Mouse (Mus musculus) right cerebral cortex, postnatal 10 days (tissue): ENCODE data around the gene Slc4a4.
A peak's percentile ranks its signal among the peaks of the same experiment; 100 is the strongest.
"Not testable (repeated sequence)": the region's sequence is repeated elsewhere in the genome, so short reads cannot be mapped to it uniquely, and the experiment has no call there.

Source experiments
- DNase-seq, 2 experiments: peaks; one replicate each; pipeline ENCODE4 v3.0.0; 2021; ENCODE audit warnings: low spot score in 2 of 2

The Slc4a4 gene

DNA sequence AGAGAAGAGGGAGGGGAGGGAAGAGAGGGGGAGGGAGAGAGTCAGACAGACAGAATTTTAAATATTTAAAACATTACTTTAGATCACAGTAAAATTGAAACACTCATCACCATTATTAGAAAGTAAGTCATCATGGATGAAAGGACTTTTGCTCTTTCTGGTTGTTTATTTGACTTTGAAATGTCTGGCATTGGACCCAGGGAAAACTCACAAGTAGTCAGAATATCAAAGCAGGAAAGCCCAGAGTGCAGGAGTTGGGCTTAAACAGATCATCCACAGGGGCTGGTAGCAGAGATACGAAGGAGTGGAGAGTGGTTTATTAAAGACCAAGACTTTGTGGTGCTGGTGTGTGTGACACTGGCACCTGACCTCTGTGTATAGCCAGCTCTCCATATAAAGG lies 191.1 kb downstream of the Slc4a4 start:
- DNase-seq: no peak

DNA sequence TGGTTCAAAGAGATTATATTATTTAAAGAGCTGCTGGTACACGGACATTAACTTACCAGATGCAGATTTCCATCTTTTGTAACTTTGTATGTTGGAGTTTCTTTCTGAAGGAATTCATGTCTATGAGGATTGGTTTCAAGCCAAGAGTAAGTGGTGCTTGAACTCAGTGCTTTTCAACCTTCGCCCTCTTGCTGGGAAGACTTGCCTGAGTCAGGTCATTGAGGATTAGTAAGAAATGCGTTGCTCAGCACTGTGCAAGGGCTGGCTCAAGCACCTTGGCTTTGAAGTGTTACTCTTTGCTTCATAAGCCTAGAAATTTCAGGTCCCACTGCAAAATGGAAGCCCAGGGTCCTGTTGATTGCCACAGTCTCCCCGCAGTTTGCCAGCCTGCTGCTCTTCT lies 196.9 kb downstream of the Slc4a4 start:
- DNase-seq: no peak

DNA sequence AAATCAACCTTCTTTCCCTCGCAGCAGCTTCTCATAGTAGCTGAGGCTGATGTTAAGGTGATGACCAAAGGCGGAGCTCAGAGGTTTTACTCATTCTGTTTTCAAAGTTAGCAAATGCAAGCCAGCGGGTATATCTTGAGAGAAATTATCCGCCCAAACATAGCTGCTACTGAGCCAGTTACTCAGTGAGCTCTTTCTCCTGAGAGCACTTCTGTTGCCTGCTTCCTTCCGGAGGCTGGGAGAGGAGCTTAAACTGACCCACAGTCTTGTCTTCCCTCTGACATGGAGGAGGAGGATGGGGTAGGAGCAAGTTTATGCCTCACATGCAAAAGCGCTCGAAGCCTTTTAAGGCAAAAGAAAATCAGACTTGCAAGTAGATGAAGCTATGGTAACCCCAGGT lies 201.3 kb downstream of the Slc4a4 start:
- DNase-seq: peak in 1 of 2 experiments; percentile 30

DNA sequence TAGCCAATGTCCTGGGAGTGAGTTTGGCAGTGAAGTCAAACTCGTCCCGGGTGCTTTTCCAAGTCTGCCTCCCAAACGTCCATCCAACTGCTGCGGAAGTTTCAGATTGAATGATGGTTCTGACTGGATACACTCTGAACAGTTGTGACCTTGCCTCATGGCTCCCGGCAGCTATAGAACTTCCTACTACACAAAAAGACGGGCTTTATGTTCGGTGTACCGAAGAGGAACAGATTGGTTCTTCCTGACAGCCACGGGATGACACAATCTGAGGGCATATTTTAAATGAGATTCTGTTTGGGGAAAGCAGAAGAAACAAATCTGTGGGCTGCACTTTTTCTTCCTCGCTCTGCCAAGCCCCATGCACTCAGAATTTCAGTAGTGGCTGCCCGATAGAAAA lies 201.8 kb downstream of the Slc4a4 start:
- peak; percentile 44 to 47 for DNase-seq

- DNase-seq: no peak
Measured at GRCm38 (mm10) chr5:89090131-89090530, 203.5 kb downstream of the Slc4a4 start.

DNA sequence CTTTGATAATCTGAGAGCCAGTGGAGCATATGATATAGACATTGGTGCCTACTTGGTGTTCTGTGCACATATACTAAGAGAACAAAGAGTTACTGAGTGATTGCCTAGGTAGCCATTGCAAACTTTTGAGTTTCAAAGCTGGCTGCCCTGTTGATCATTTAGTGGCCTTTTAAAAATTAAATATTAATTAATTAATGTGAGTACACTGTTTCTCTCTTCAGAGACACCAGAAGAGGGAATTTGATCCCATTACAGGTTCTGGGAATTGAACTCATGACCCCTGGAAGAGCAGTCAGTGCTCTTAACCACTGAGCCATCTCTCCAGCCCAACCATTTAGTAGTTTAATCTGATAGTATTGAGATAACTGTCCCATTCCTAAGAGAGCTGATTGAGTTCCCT lies 209.8 kb downstream of the Slc4a4 start:
- DNase-seq: peak in 1 of 2 experiments; percentile 5

- no peak for DNase-seq
Measured at GRCm38 (mm10) chr5:89097291-89097690, 210.7 kb downstream of the Slc4a4 start.

- peak in 1 of 2 experiments; percentile 6 for DNase-seq
Measured at GRCm38 (mm10) chr5:89098121-89098520, 211.5 kb downstream of the Slc4a4 start.

- DNase-seq: peak in 1 of 2 experiments; percentile 3
Measured at GRCm38 (mm10) chr5:89099886-89100285, 213.3 kb downstream of the Slc4a4 start.

DNA sequence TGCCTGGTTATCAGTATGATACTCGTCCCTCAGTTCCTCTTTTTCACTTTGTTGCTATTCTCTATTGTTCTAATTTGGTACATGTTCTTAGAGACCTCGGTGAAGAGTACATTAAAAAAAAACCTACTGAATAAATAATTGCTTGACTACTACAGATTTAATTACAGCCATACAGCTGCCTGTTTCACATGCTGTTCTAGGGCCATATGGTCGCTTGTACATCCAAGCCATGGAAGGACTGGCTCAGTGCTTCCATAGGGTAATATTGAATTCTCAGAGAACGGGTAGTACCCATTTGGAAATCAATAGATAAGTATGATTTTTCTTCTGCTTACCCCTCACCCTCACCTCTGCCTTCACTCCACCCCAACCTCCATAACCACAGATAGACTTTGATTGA lies 215.9 kb downstream of the Slc4a4 start:
- DNase-seq: no peak

GRCm38 (mm10) chr5:89105346-89105745 lies 218.7 kb downstream of the Slc4a4 start:
- no peak for DNase-seq

- DNase-seq: no peak
Measured at GRCm38 (mm10) chr5:89106217-89106616, 219.6 kb downstream of the Slc4a4 start.

- no peak for DNase-seq
Measured at GRCm38 (mm10) chr5:89108809-89109208, 222.2 kb downstream of the Slc4a4 start.

DNA sequence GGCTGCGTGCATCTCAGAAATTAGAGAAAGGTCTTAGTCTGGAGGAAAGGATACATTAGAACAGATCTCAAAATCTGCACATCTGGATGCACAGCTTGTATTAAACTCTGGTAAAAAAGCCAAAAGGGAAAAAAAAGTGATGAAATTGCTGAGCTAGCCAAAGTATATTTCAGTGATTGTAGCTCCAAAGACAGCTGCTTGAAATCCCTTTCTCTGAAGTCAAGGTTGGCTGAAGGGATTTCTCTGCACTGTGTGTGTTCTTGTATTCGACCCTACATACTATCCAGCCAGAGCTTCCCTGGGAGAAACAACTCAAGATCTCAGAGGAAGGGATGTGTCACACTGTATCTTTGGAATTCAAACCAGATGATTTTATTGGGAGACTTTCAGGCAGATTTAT lies 223.2 kb downstream of the Slc4a4 start:
- DNase-seq: no peak

DNA sequence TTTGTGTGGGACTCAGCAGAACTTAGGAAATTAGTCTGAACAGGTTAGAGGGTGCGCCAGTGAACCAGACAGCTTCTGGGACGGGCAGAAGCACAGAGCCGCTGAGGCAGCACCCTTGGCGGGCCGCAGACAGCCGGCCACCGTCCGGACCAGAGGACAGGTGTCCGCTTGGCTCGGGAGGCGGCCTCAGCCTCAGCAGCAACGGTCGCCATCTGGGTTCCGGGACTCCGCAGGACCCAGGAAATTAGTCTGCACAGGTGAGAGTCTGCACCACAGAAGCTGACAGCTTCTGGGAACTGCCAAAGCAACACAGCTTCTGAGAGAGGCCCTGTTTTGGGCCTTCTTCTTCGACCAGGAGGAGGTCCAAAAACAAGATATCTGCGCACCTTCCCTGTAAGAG lies 225.4 kb downstream of the Slc4a4 start:
- not testable (repeated sequence) for DNase-seq

GRCm38 (mm10) chr5:89120881-89121280 lies 234.3 kb downstream of the Slc4a4 start:
- no peak for DNase-seq

- DNase-seq: no peak
Measured at GRCm38 (mm10) chr5:89123270-89123903, 236.8 kb downstream of the Slc4a4 start.

DNA sequence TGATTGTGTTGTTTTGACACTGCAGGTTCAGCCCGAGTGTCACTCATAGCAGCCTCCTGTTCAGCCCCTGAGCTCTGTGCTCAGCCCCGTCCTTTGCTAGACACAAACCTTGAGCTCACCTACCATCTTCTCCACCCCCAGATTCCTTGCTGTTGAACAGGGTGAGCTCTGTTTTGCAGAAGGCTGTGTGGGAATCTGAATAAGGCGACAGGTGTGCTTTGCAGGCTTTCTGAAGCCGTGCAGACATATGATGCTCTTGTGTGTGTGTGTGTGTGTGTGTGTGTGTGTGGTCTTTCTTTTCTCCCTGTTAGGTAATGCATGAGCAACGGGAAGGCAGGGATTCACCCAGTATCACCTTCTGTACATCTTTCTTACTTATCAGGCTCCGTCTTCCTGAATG lies 241.6 kb downstream of the Slc4a4 start:
- no peak for DNase-seq

- DNase-seq: peak; percentile 63 to 77
Measured at GRCm38 (mm10) chr5:89135776-89136175, 249.2 kb downstream of the Slc4a4 start.

DNA sequence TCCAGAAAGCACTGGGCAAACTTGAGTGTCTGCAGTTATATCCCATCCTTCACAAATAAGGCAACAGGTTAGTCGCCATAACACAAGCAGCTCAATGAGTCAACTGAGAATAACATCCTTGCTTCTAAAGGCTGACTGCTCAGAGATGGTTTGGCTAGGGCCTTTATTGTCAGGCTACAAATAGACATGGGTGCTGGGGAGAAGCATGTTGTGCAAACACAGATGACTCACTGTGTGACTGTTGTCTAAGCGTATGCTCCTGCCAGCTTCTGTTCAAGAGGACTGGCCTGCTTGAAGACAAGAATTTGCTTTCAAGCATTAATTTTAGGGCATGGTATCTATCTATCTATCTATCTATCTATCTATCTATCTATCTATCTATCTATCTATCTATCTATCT lies 253.5 kb downstream of the Slc4a4 start:
- DNase-seq: no peak

DNA sequence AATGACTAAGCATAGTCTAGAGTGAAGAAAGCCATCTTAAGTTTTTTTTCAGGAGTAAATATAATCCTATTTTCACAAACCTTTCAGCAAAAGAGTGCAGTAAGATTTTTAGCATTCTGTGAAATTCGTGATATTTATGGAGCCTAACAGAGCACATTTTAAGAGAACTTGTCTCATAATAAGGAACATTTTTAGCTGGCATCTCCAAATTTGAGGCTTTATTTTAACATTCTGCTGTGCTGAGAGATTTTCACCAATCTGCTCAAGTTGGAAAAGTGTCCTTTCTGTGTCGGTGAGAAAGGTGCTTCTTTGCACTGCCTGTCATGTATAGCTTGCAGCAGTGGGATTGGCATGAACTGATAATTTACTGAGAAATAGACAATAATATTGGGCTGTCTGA lies 255.1 kb downstream of the Slc4a4 start:
- peak in 1 of 2 experiments; percentile 46 for DNase-seq

DNA sequence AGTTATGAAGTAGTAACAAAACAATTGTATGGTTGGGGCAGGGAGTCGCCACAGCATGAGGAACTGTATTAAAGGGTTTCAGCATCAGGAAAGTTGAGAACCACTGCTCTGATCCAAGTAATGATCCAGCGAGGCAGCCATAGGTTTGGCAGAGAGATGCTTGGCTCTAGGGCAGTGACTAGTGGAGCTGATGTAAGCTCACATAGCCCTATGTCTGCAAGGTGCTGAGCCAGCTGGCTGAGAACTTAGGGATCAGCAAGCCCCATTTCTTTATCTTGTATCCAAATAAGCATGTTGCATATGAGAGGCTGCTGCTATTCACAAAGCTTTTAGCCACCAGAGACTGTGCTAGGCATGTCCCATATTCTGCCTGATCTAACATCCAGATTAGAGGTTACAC lies 259.7 kb downstream of the Slc4a4 start:
- no peak for DNase-seq

GRCm38 (mm10) chr5:89147282-89147790 lies 260.7 kb downstream of the Slc4a4 start:
- DNase-seq: no peak
